Mouse (Mus musculus): ENCODE measurements at regions not wholly inside any gene's neighbourhood (a gene's known extent, or its start where the extent isn't known, plus 50 kb on each side); places are given as distances from the start of the nearest gene placed in this dataset.

GRCm38 (mm10) chr4:31594089-31594488 is 369.8 kb upstream of the Map3k7 start:
- 89% methylated on average over 1 of the region's 1 CpGs for WGBS
- no peak for TF ChIP-seq POLR2A (IDR thresholded peaks at IDR 0.05; ENCODE audit: borderline replicate concordance, extremely low read depth, insufficient read depth, insufficient read length)
- Histone ChIP-seq H3K27me3 (ENCODE audit: control insufficient read depth, insufficient read depth, low read length) (no peaks in the 10 kb centered on the region), H3K27ac (replicated peaks; ENCODE audit: low read depth, low read length) (no peak overlapping the region), H3K36me3 (ENCODE audit: control insufficient read depth, insufficient read depth, low read length) (no peaks in the 10 kb centered on the region), H3K4me2 (replicated peaks; ENCODE audit: low read depth, low read length, severe bottlenecking) (no peak overlapping the region), H3K9ac (ENCODE audit: low read depth, low read length, severe bottlenecking) (no peak overlapping the region), H3K4me1 (ENCODE audit: control insufficient read depth, insufficient read depth, low read length) (no peaks in the 10 kb centered on the region), H3K4me3 (replicated peaks; ENCODE audit: low read length) (no peak overlapping the region), H3K9me3 (ENCODE audit: control insufficient read depth, low read length) (no peaks in the 10 kb centered on the region)
- ATAC-seq (ENCODE audit: low FRiP score, low read depth) (no peak), DNase-seq (ENCODE audit: low spot score) (no peak)

- H3K9ac ChIP-seq (ENCODE audit: low read depth, low read length, severe bottlenecking), result no peak overlapping the region
- H3K27me3 ChIP-seq (ENCODE audit: control insufficient read depth, insufficient read depth, low read length), result no peaks in the 10 kb centered on the region
- no peak overlapping the region for H3K4me3 ChIP-seq (replicated peaks; ENCODE audit: low read length)
- DNase-seq (ENCODE audit: low spot score), result peak; percentile 58
- no peak for TF ChIP-seq POLR2A (IDR thresholded peaks at IDR 0.05; ENCODE audit: borderline replicate concordance, extremely low read depth, insufficient read depth, insufficient read length)
- no peaks in the 10 kb centered on the region; the same call in 1 of the 2 replicates for H3K4me1 ChIP-seq (ENCODE audit: control insufficient read depth, insufficient read depth, low read length)
- WGBS, result 25% methylated on average over 8 of the region's 8 CpGs
- peak overlapping the region; percentile 6; the same call in 1 of the 2 replicates for H3K4me2 ChIP-seq (replicated peaks; ENCODE audit: low read depth, low read length, severe bottlenecking)
- H3K9me3 ChIP-seq (ENCODE audit: control insufficient read depth, low read length), result no peaks in the 10 kb centered on the region
- ATAC-seq (ENCODE audit: low FRiP score, low read depth), result peak; percentile 26; the same call in 1 of the 2 replicates
- H3K36me3 ChIP-seq (ENCODE audit: control insufficient read depth, insufficient read depth, low read length), result no peaks in the 10 kb centered on the region
- no peak overlapping the region for H3K27ac ChIP-seq (replicated peaks; ENCODE audit: low read depth, low read length)
Observed at GRCm38 (mm10) chr4:31601536-31601935, 362.4 kb upstream of the Map3k7 start.

- Histone ChIP-seq H3K27me3 (ENCODE audit: control insufficient read depth, insufficient read depth, low read length) (no peaks in the 10 kb centered on the region), H3K4me3 (replicated peaks; ENCODE audit: low read length) (no peak overlapping the region), H3K27ac (replicated peaks; ENCODE audit: low read depth, low read length) (no peak overlapping the region), H3K9me3 (ENCODE audit: control insufficient read depth, low read length) (no peaks in the 10 kb centered on the region), H3K4me2 (replicated peaks; ENCODE audit: low read depth, low read length, severe bottlenecking) (no peak overlapping the region), H3K36me3 (ENCODE audit: control insufficient read depth, insufficient read depth, low read length) (no peaks in the 10 kb centered on the region), H3K4me1 (ENCODE audit: control insufficient read depth, insufficient read depth, low read length) (no peaks in the 10 kb centered on the region; the same call in 1 of the 2 replicates), H3K9ac (ENCODE audit: low read depth, low read length, severe bottlenecking) (no peak overlapping the region)
- 69% methylated on average over 2 of the region's 2 CpGs for WGBS
- no peak for DNase-seq (ENCODE audit: low spot score)
- ATAC-seq (ENCODE audit: low FRiP score, low read depth), result no peak
- no peak for TF ChIP-seq POLR2A (IDR thresholded peaks at IDR 0.05; ENCODE audit: borderline replicate concordance, extremely low read depth, insufficient read depth, insufficient read length)
Observed at GRCm38 (mm10) chr4:31603776-31604175, 360.1 kb upstream of the Map3k7 start.

GRCm38 (mm10) chr4:31608811-31609210 is 355.1 kb upstream of the Map3k7 start:
- H3K9ac ChIP-seq (ENCODE audit: low read depth, low read length, severe bottlenecking), result no peak overlapping the region
- no peak overlapping the region for H3K27ac ChIP-seq (replicated peaks; ENCODE audit: low read depth, low read length)
- H3K36me3 ChIP-seq (ENCODE audit: control insufficient read depth, insufficient read depth, low read length), result no peaks in the 10 kb centered on the region
- H3K9me3 ChIP-seq (ENCODE audit: control insufficient read depth, low read length), result no peaks in the 10 kb centered on the region
- 64% methylated on average over 8 of the region's 8 CpGs for WGBS
- ATAC-seq (ENCODE audit: low FRiP score, low read depth) (no peak), DNase-seq (ENCODE audit: low spot score) (peak; percentile 34)
- H3K4me3 ChIP-seq (replicated peaks; ENCODE audit: low read length), result no peak overlapping the region
- TF ChIP-seq POLR2A (IDR thresholded peaks at IDR 0.05; ENCODE audit: borderline replicate concordance, extremely low read depth, insufficient read depth, insufficient read length), result no peak
- H3K27me3 ChIP-seq (ENCODE audit: control insufficient read depth, insufficient read depth, low read length), result no peaks in the 10 kb centered on the region
- H3K4me1 ChIP-seq (ENCODE audit: control insufficient read depth, insufficient read depth, low read length), result peaks cover 15% of the 10 kb centered on the region
- H3K4me2 ChIP-seq (replicated peaks; ENCODE audit: low read depth, low read length, severe bottlenecking), result no peak overlapping the region

GRCm38 (mm10) chr4:31609559-31609958 is 354.3 kb upstream of the Map3k7 start:
- Histone ChIP-seq H3K9me3 (ENCODE audit: control insufficient read depth, low read length) (no peaks in the 10 kb centered on the region), H3K27me3 (ENCODE audit: control insufficient read depth, insufficient read depth, low read length) (no peaks in the 10 kb centered on the region), H3K36me3 (ENCODE audit: control insufficient read depth, insufficient read depth, low read length) (no peaks in the 10 kb centered on the region), H3K27ac (replicated peaks; ENCODE audit: low read depth, low read length) (no peak overlapping the region), H3K9ac (ENCODE audit: low read depth, low read length, severe bottlenecking) (no peak overlapping the region), H3K4me1 (ENCODE audit: control insufficient read depth, insufficient read depth, low read length) (peaks cover 15% of the 10 kb centered on the region), H3K4me2 (replicated peaks; ENCODE audit: low read depth, low read length, severe bottlenecking) (no peak overlapping the region), H3K4me3 (replicated peaks; ENCODE audit: low read length) (no peak overlapping the region)
- no peak for DNase-seq (ENCODE audit: low spot score)
- ATAC-seq (ENCODE audit: low FRiP score, low read depth), result no peak
- no peak for TF ChIP-seq POLR2A (IDR thresholded peaks at IDR 0.05; ENCODE audit: borderline replicate concordance, extremely low read depth, insufficient read depth, insufficient read length)
- WGBS, result 69% methylated on average over 6 of the region's 6 CpGs
